Mouse (Mus musculus) heart, postnatal 36 days (tissue): ENCODE measurements around the gene Gys1. TPM values are rescaled to one million over a fixed set of nuclear protein-coding genes. Genes with fewer than 3 reads are reported as not detected.
A peak's percentile ranks its signal among the peaks of the same experiment; 100 is the strongest.

ENCODE experiments used
- DNase-seq, 2 experiments: peaks; one replicate each; pipeline ENCODE4 v3.0.0; 2021 to 2022
- intact Hi-C: fragments of 180-260 bp; cut with DNase I; formaldehyde crosslinking; loops from one replicate; pipeline ENCODE4 v1.15.1; 2025
- total RNA-seq, 2 experiments: library from RNA; stranded (reverse); gene quantifications; 2 replicates each; pipeline ENCODE4 v1.2.3; 2021

Gene Gys1
- total RNA-seq, 2 experiments from 2014 or later, result 96.0 to 102 TPM

GRCm38 (mm10) chr7:45413864-45414739 lies 20.5 kb upstream of the Gys1 start:
- intact Hi-C loops, result no loop called here
- no peak for DNase-seq

DNA sequence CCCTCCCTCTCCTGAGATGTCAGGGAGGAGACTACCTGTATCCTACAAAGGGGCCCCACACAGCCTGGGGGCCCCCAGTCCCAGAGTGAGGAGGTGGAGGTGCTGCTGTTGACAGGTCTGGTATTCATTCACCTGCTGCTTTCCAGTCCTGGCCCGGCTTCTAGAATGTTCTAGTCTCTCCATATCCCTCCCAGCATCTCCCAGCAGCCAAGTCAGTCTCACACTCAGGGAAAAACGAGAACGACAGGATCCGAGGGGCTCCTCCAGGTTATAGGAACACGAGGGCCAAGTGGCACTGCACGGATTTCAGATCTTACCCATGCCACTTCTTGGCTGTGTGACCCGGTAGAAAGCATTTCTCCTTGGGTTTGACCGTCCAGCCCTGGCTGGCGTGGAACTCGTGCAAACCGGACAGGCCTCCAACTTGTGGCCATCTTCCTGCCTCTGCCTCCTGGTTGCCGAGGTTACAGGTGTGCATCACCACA lies 19.9 kb upstream of the Gys1 start:
- no peak for DNase-seq
- intact Hi-C loops, result no loop called here

- no peak for DNase-seq
- intact Hi-C loops, result no loop called here
Observed at GRCm38 (mm10) chr7:45415636-45416035, 19.0 kb upstream of the Gys1 start.

- intact Hi-C loops, result no loop called here
Observed at GRCm38 (mm10) chr7:45417962-45418492, 16.6 kb upstream of the Gys1 start.

GRCm38 (mm10) chr7:45419859-45420614 lies 14.6 kb upstream of the Gys1 start:
- intact Hi-C loops, result no loop called here
- DNase-seq, result no peak

More at GRCm38 (mm10) chr7:45417962-45418492, 16.6 kb upstream of the Gys1 start:
- no peak for DNase-seq

DNA sequence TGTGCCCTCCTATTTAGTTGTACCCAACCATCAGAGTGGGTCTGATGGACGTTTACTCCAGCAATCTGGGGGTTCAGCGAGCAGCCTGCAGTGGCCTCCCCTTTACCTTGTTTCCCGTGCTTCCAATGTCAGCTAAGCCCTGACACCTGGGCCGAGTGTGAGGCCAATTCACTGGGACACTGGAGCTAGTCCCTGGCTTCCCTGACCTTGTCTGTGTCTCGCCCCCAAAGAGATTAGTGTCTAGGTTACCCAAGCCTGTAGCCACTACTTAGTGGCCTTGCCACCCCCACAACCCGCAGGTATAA lies 14.1 kb upstream of the Gys1 start, which contains the start of gene Lhb:
TSS of gene Lhb (plus strand) at position 206 of the 305 bp plus-strand sequence.
- intact Hi-C loops, result no loop called here
- no peak for DNase-seq

DNA sequence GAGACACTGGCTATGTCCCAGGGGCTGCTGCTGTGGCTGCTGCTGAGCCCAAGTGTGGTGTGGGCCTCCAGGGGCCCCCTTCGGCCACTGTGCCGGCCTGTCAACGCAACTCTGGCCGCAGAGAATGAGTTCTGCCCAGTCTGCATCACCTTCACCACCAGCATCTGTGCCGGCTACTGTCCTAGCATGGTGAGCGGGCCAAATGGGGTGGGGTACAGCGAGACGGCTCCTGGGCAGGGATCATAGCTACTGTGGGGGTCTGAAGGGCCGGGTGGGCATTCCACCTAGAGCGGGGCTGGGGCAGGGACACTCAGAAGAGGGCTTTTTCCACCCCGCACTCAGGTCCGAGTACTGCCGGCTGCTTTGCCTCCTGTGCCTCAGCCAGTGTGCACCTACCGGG lies 13.4 kb upstream of the Gys1 start:
- DNase-seq, result no peak
- intact Hi-C loops, result no loop called here

DNA sequence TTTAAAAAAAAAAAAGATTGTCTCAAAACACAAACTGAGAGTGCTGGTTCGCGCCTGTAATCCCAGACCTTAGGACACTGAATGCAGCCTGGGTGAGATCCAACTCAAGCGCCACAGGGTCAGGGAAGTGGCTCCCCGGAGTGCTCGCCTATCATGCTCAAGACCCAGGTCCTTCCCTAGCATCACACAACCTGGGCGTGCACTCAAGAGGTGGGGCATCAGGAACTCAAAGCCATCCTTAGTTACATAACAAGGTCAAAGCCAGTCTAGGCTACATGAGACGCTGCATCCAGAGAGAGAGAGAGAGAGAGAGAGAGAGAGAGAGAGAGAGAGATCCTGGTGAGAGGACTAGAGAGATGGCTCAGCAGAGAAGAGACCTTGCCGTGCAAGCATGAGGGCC lies 8.1 kb upstream of the Gys1 start:
- intact Hi-C loops, result no loop called here
- DNase-seq, result no peak

GRCm38 (mm10) chr7:45433835-45434202 lies 825 bp upstream of the Gys1 start:
- intact Hi-C loops, result loop anchor here (2.0 to 5.0 kb wide), 2 partner anchors 27 to 37 kb away; partner anchors contain the start of gene Snrnp70
- no peak for DNase-seq

GRCm38 (mm10) chr7:45435038-45435437 lies 394 bp downstream of the Gys1 start:
- no peak for DNase-seq
- intact Hi-C loops, result no loop called here

DNA sequence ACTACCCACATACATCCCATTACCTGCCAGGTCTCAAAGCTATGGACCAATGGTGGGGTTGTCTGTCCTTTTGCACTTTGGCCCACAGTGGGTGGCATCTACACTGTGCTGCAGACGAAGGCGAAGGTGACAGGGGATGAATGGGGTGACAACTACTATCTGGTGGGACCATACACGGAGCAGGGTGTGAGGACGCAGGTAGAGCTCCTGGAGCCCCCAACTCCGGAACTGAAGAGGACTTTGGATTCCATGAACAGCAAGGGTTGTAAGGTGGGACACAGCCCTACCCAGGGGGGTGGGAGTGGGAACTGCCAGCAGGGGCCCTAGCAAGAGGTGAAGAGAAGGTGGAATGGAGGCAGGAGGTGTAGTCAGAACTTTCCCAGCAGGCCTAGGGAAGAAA lies 1.8 kb downstream of the Gys1 start:
- intact Hi-C loops, result no loop called here
- no peak for DNase-seq

- intact Hi-C loops, result no loop called here
- no peak for DNase-seq
Observed at GRCm38 (mm10) chr7:45437046-45437445, 2.4 kb downstream of the Gys1 start.

GRCm38 (mm10) chr7:45437521-45438276 lies 3.1 kb downstream of the Gys1 start, which contains the start of gene Ruvbl2:
Ruvbl2 (minus strand) TSS chr7:45438096.
- intact Hi-C loops, result no loop called here
- DNase-seq, result no peak

DNA sequence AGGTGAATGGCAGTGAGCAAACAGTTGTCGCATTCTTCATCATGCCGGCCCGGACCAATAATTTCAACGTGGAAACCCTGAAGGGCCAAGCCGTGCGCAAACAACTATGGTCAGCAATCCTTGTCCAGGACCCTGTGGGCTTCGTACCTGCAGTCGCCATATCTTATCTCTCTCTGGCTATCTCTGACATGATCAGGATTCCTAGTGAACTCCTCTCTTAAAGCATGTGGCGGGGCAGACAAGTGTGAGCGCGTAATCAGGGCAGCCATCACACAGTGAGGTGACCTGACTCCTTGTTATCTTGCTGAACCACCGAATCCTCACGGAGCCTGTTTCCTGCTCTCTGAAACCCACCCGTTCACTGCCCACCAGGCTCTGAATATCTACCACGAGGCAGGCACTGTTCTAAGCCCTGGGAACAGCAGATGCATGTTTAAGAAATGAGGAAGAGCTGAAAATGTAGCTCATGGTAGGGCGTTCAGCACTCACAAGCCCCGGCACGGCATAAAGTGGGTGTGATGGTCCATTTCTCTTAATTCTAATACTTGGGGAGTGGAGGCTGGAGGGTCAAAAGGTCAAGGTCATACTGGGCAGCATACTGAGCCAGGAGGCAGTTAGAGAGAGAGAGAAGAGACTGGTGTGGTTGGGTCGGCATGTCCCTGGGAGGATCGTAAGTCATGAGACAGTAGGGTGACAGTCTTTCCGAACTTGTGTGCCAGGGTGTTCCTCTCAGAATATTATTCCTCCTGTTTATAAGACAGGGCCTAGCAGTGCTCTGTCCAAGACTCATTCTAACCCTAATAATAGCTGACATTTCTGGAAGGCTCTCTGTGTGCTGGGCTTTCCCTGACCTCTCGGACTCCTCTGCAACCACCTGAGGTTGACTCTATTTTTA lies 9.1 kb downstream of the Gys1 start:
- intact Hi-C loops, result no loop called here
- DNase-seq, result no peak

GRCm38 (mm10) chr7:45446589-45446988 lies 11.9 kb downstream of the Gys1 start:
- intact Hi-C loops, result no loop called here
- no peak for DNase-seq

DNA sequence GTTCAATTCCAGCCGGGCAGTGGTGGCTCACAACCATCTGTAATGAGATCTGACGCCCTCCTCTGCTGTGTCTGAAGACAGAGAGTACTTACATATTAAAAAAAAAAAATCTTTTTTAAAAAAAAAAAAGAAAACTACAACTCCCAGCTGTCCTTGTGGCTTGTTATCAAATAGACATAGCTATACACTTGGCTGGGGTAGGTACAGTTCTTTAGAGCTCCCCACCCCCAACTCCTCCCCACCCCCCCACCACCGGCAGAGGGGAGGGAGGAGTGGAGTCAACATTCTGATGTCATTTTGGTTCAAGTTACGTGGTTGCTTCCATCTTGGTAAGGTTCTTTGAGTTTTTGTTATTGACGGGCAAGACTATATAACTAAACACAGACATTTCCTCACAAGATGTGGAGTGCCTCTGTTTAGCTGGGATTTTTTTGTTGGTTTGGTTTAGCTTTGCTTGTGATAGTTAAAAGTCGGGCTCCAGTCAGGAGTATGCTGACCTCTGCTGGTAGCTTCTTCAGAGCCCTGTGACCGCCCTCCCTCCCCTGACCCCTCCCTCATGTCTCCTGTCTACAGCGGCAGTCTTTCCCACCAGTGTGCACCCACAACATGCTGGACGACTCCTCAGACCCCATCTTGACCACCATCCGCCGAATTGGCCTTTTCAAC lies 12.8 kb downstream of the Gys1 start:
- intact Hi-C loops, result no loop called here
- no peak for DNase-seq

GRCm38 (mm10) chr7:45449974-45450373 lies 15.3 kb downstream of the Gys1 start:
- no peak for DNase-seq
- intact Hi-C loops, result loop anchor here (2.0 kb wide), 1 partner anchor 111 kb away; no protein-coding TSS in a partner anchor

GRCm38 (mm10) chr7:45451344-45451982 lies 16.8 kb downstream of the Gys1 start:
- DNase-seq, result peak; percentile 83 to 89
- intact Hi-C loops, result loop anchor here (2.0 kb wide), 1 partner anchor 109 kb away; no protein-coding TSS in a partner anchor
